Comparison of ENCODE assay signal across 8 mouse cellular contexts in genomic region chr5:120566101-120566500, GRCm38 (mm10). TPM values are rescaled to one million over a fixed set of nuclear protein-coding genes. Genes with fewer than 3 reads are reported as not detected.
A peak's percentile ranks its signal among the peaks of the same experiment; 100 is the strongest.
DNase-seq lines count a peak whose midpoint lies in the region; ATAC-seq and TF ChIP-seq lines count a peak whose summit lies in the region.

No protein-coding gene starts in this region.

- ATAC-seq in lung, embryonic 14.5 days (ENCODE audit: insufficient read depth), result no peak
- ATAC-seq in lung, postnatal 0 days, result no peak
- no peak for ATAC-seq in heart, embryonic 12.5 days (ENCODE audit: insufficient number of reproducible peaks, low FRiP score)
- no peak for ATAC-seq in kidney, embryonic 15.5 days (replicated peaks; ENCODE audit: low FRiP score)
- ATAC-seq in midbrain, embryonic 16.5 days, result peak; percentile 59
- ATAC-seq in monocyte, adult 5-6 weeks (replicated peaks; ENCODE audit: insufficient number of reproducible peaks, low FRiP score, low TSS enrichment, poor library complexity, severe bottlenecking), result no peak

- 45% methylated on average over 5 of the region's 5 CpGs for WGBS in lung, embryonic 14.5 days
- WGBS in lung, postnatal 0 days, result 43% methylated on average over 5 of the region's 5 CpGs
- 66% methylated on average over 5 of the region's 5 CpGs for whole genome bisulfite sequencing in heart, embryonic 12.5 days
- WGBS in kidney, embryonic 15.5 days, result 52% methylated on average over 5 of the region's 5 CpGs
- WGBS in midbrain, embryonic 16.5 days, result 34% methylated on average over 5 of the region's 5 CpGs

- no peaks in the 10 kb centered on the region; the same call in 1 of the 2 replicates for H3K36me3 ChIP-seq in lung, embryonic 14.5 days (ENCODE audit: insufficient read depth)
- H3K36me3 ChIP-seq in lung, postnatal 0 days (ENCODE audit: insufficient read depth, low read length), result no peaks in the 10 kb centered on the region
- H3K36me3 ChIP-seq in heart, embryonic 12.5 days, result no peaks in the 10 kb centered on the region
- H3K36me3 ChIP-seq in kidney, embryonic 15.5 days, result no peaks in the 10 kb centered on the region
- no peaks in the 10 kb centered on the region for H3K36me3 ChIP-seq in midbrain, embryonic 16.5 days (ENCODE audit: control insufficient read depth, insufficient read depth, low read length)

- no peak for TF ChIP-seq EP300 in lung, postnatal 0 days (IDR thresholded peaks at IDR 0.05)

- no peak overlapping the region for H3K9ac ChIP-seq in lung, embryonic 14.5 days
- H3K9ac ChIP-seq in lung, postnatal 0 days (replicated peaks; ENCODE audit: low read depth), result no peak overlapping the region
- peak overlapping the region; percentile 10; the same call in 1 of the 2 replicates for H3K9ac ChIP-seq in heart, embryonic 12.5 days
- H3K9ac ChIP-seq in kidney, embryonic 15.5 days, result 0 out of 2 replicates have a peak overlapping the region, but pooled peaks have one; percentile 21
- peak overlapping the region; percentile 17; the same call in 1 of the 2 replicates for H3K9ac ChIP-seq in midbrain, embryonic 16.5 days (ENCODE audit: low read depth, low read length)

- H3K4me1 ChIP-seq in lung, embryonic 14.5 days (ENCODE audit: insufficient read depth), result peaks cover 76% of the 10 kb centered on the region
- H3K4me1 ChIP-seq in lung, postnatal 0 days (ENCODE audit: insufficient read depth, low read depth, low read length), result peaks cover 25% of the 10 kb centered on the region
- H3K4me1 ChIP-seq in heart, embryonic 12.5 days (replicated peaks), result peaks cover 83% of the 10 kb centered on the region
- peaks cover 96% of the 10 kb centered on the region for H3K4me1 ChIP-seq in kidney, embryonic 15.5 days
- peaks cover 49% of the 10 kb centered on the region for H3K4me1 ChIP-seq in midbrain, embryonic 16.5 days (ENCODE audit: control insufficient read depth, insufficient read depth, low read length)

- H3K27ac ChIP-seq in lung, embryonic 14.5 days (ENCODE audit: low read depth), result peak overlapping the region; percentile 82
- no peak overlapping the region for H3K27ac ChIP-seq in lung, postnatal 0 days (ENCODE audit: low read length)
- H3K27ac ChIP-seq in heart, embryonic 12.5 days (ENCODE audit: poor library complexity, severe bottlenecking), result peak overlapping the region; percentile 64
- H3K27ac ChIP-seq in kidney, embryonic 15.5 days, result peak overlapping the region; percentile 82
- H3K27ac ChIP-seq in midbrain, embryonic 16.5 days (ENCODE audit: low read length), result peak overlapping the region; percentile 81

- no peak for TF ChIP-seq CTCF in lung, embryonic 14.5 days (IDR thresholded peaks at IDR 0.05; ENCODE audit: low read depth)
- no peak for TF ChIP-seq CTCF in lung, postnatal 0 days (IDR thresholded peaks at IDR 0.05)

- no peak overlapping the region for H3K4me2 ChIP-seq in lung, embryonic 14.5 days
- H3K4me2 ChIP-seq in lung, postnatal 0 days (replicated peaks; ENCODE audit: low read depth, low read length), result no peak overlapping the region
- no peak overlapping the region for H3K4me2 ChIP-seq in heart, embryonic 12.5 days
- H3K4me2 ChIP-seq in kidney, embryonic 15.5 days, result no peak overlapping the region
- no peak overlapping the region for H3K4me2 ChIP-seq in midbrain, embryonic 16.5 days (ENCODE audit: low read length)

- H3K27me3 ChIP-seq in lung, embryonic 14.5 days (ENCODE audit: insufficient read depth, low read length), result no peaks in the 10 kb centered on the region
- H3K27me3 ChIP-seq in lung, postnatal 0 days (replicated peaks; ENCODE audit: insufficient read depth, low read length), result no peaks in the 10 kb centered on the region
- H3K27me3 ChIP-seq in heart, embryonic 12.5 days (replicated peaks), result no peaks in the 10 kb centered on the region
- no peaks in the 10 kb centered on the region for H3K27me3 ChIP-seq in kidney, embryonic 15.5 days
- H3K27me3 ChIP-seq in midbrain, embryonic 16.5 days (ENCODE audit: control insufficient read depth, insufficient read depth, low read depth, low read length), result no peaks in the 10 kb centered on the region

- H3K4me3 ChIP-seq in lung, embryonic 14.5 days (ENCODE audit: low read depth, low read length), result no peak overlapping the region
- no peak overlapping the region for H3K4me3 ChIP-seq in lung, postnatal 0 days (ENCODE audit: low read depth, low read length)
- H3K4me3 ChIP-seq in heart, embryonic 12.5 days, result no peak overlapping the region
- no peak overlapping the region for H3K4me3 ChIP-seq in kidney, embryonic 15.5 days (replicated peaks)
- no peak overlapping the region for H3K4me3 ChIP-seq in midbrain, embryonic 16.5 days (ENCODE audit: low read depth, low read length)

- H3K9me3 ChIP-seq in lung, embryonic 14.5 days (ENCODE audit: low read depth, low read length), result no peaks in the 10 kb centered on the region
- H3K9me3 ChIP-seq in lung, postnatal 0 days (ENCODE audit: low read length), result no peaks in the 10 kb centered on the region
- no peaks in the 10 kb centered on the region for H3K9me3 ChIP-seq in heart, embryonic 12.5 days (replicated peaks)
- no peaks in the 10 kb centered on the region for H3K9me3 ChIP-seq in kidney, embryonic 15.5 days (replicated peaks)
- no peaks in the 10 kb centered on the region for H3K9me3 ChIP-seq in midbrain, embryonic 16.5 days (replicated peaks; ENCODE audit: control insufficient read depth, low read length, poor library complexity, severe bottlenecking)

- peak; percentile 85 for DNase-seq in lung, embryonic 14.5 days
- DNase-seq in lung, postnatal 0 days (ENCODE audit: low spot score), result no peak
- DNase-seq in cerebellum, adult 9-10 months, result peak; percentile 95
- DNase-seq in natural killer cell, adult 2 months (ENCODE audit: low spot score in 2 of 2), result no peak

RNA-seq across cellular contexts. Expression of gene Tpcn1, which starts 22.4 kb away (rescaled TPM):
- polyA plus RNA-seq in lung, embryonic 14.5 days (2014; fragmentation: Nextera tagmentation; extraction: Ambion mirVana), result 16.5 and 17.0 TPM in 2 replicates
- polyA plus RNA-seq in lung, postnatal 0 days (2015; fragmentation: Nextera tagmentation; extraction: Ambion mirVana), result 17.5 and 19.7 TPM in 2 replicates
- 17.1 and 17.3 TPM in 2 replicates for polyA plus RNA-seq in heart, embryonic 12.5 days (2016; fragmentation: Nextera tagmentation; extraction: Ambion mirVana)
- polyA plus RNA-seq in kidney, embryonic 15.5 days (2015; fragmentation: Nextera tagmentation; extraction: Ambion mirVana), result 32.9 and 36.0 TPM in 2 replicates
- 13.1 and 13.5 TPM in 2 replicates for polyA plus RNA-seq in midbrain, embryonic 16.5 days (2015; fragmentation: Nextera tagmentation; extraction: Ambion mirVana)
- 8.1 to 8.8 TPM (median 8.5 TPM) in 3 replicates for total RNA-seq in monocyte, adult 5-6 weeks (2017)

RNA-seq across cellular contexts. Expression of gene Iqcd, which starts 22.7 kb away (rescaled TPM):
- polyA plus RNA-seq in lung, embryonic 14.5 days (2014; fragmentation: Nextera tagmentation; extraction: Ambion mirVana), result 0.35 and 0.37 TPM in 2 replicates
- 1.7 and 2.0 TPM in 2 replicates for polyA plus RNA-seq in lung, postnatal 0 days (2015; fragmentation: Nextera tagmentation; extraction: Ambion mirVana)
- polyA plus RNA-seq in heart, embryonic 12.5 days (2016; fragmentation: Nextera tagmentation; extraction: Ambion mirVana), result 0.19 and 0.33 TPM in 2 replicates
- 0.82 and 0.90 TPM in 2 replicates for polyA plus RNA-seq in kidney, embryonic 15.5 days (2015; fragmentation: Nextera tagmentation; extraction: Ambion mirVana)
- 2.0 and 2.1 TPM in 2 replicates for polyA plus RNA-seq in midbrain, embryonic 16.5 days (2015; fragmentation: Nextera tagmentation; extraction: Ambion mirVana)
- 0.57 TPM in 1 of 3 replicates, not detected in the others for total RNA-seq in monocyte, adult 5-6 weeks (2017)

RNA-seq across cellular contexts. Expression of gene Rita1, which starts 46.3 kb away (rescaled TPM):
- polyA plus RNA-seq in lung, embryonic 14.5 days (2014; fragmentation: Nextera tagmentation; extraction: Ambion mirVana), result 7.2 and 9.5 TPM in 2 replicates
- polyA plus RNA-seq in lung, postnatal 0 days (2015; fragmentation: Nextera tagmentation; extraction: Ambion mirVana), result 9.9 and 10.0 TPM in 2 replicates
- polyA plus RNA-seq in heart, embryonic 12.5 days (2016; fragmentation: Nextera tagmentation; extraction: Ambion mirVana), result 9.1 and 10.8 TPM in 2 replicates
- polyA plus RNA-seq in kidney, embryonic 15.5 days (2015; fragmentation: Nextera tagmentation; extraction: Ambion mirVana), result 15.3 and 16.1 TPM in 2 replicates
- 27.2 and 33.1 TPM in 2 replicates for polyA plus RNA-seq in midbrain, embryonic 16.5 days (2015; fragmentation: Nextera tagmentation; extraction: Ambion mirVana)
- 0.43 to 4.0 TPM (median 1.1 TPM) in 3 replicates for total RNA-seq in monocyte, adult 5-6 weeks (2017)

RNA-seq across cellular contexts. Expression of gene Ddx54, which starts 46.4 kb away (rescaled TPM):
- 31.5 and 37.2 TPM in 2 replicates for polyA plus RNA-seq in lung, embryonic 14.5 days (2014; fragmentation: Nextera tagmentation; extraction: Ambion mirVana)
- 24.9 and 25.4 TPM in 2 replicates for polyA plus RNA-seq in lung, postnatal 0 days (2015; fragmentation: Nextera tagmentation; extraction: Ambion mirVana)
- 38.7 and 38.8 TPM in 2 replicates for polyA plus RNA-seq in heart, embryonic 12.5 days (2016; fragmentation: Nextera tagmentation; extraction: Ambion mirVana)
- 47.2 and 52.2 TPM in 2 replicates for polyA plus RNA-seq in kidney, embryonic 15.5 days (2015; fragmentation: Nextera tagmentation; extraction: Ambion mirVana)
- polyA plus RNA-seq in midbrain, embryonic 16.5 days (2015; fragmentation: Nextera tagmentation; extraction: Ambion mirVana), result 38.7 and 39.9 TPM in 2 replicates
- total RNA-seq in monocyte, adult 5-6 weeks (2017), result 42.2 to 59.5 TPM (median 55.9 TPM) in 3 replicates

RNA-seq across cellular contexts. Expression of gene Slc8b1, which starts 55.1 kb away (rescaled TPM):
- polyA plus RNA-seq in lung, embryonic 14.5 days (2014; fragmentation: Nextera tagmentation; extraction: Ambion mirVana), result 2.7 and 3.6 TPM in 2 replicates
- 12.1 and 14.7 TPM in 2 replicates for polyA plus RNA-seq in lung, postnatal 0 days (2015; fragmentation: Nextera tagmentation; extraction: Ambion mirVana)
- polyA plus RNA-seq in heart, embryonic 12.5 days (2016; fragmentation: Nextera tagmentation; extraction: Ambion mirVana), result 4.3 and 4.5 TPM in 2 replicates
- 9.4 and 9.7 TPM in 2 replicates for polyA plus RNA-seq in kidney, embryonic 15.5 days (2015; fragmentation: Nextera tagmentation; extraction: Ambion mirVana)
- 2.0 and 2.3 TPM in 2 replicates for polyA plus RNA-seq in midbrain, embryonic 16.5 days (2015; fragmentation: Nextera tagmentation; extraction: Ambion mirVana)
- total RNA-seq in monocyte, adult 5-6 weeks (2017), result 72.9 to 104 TPM (median 90.4 TPM) in 3 replicates

Comparison
In these comparisons a context has a peak if more than half of its experiments do, and no peak if none do; other contexts are left out.
1. DNase-seq: peak in lung, embryonic 14.5 days (single experiment) and cerebellum, adult 9-10 months (single experiment); none in lung, postnatal 0 days (single experiment) and natural killer cell, adult 2 months (0 of 2).
2. H3K9ac ChIP-seq: peak in heart, embryonic 12.5 days (single experiment), kidney, embryonic 15.5 days (single experiment) and midbrain, embryonic 16.5 days (single experiment); none in lung, embryonic 14.5 days (single experiment) and lung, postnatal 0 days (single experiment).